Mouse (Mus musculus) layer of hippocampus, adult 2 months (tissue): Measurements from ENCODE around the gene Prpsap1. TPM values are rescaled to one million over a fixed set of nuclear protein-coding genes. Genes with fewer than 3 reads are reported as not detected.

Source experiments
- DNase-seq, 2 experiments: peaks; one replicate each; pipeline ENCODE4 v3.0.0; 2022; ENCODE audit warnings: low spot score in 2 of 2
- H3K27ac ChIP-seq: fragments of 200-600 bp; 2 replicates; pipeline ENCODE4 v1.8.1; 2022
- H3K4me3 ChIP-seq: fragments of 200-600 bp; 2 replicates; pipeline ENCODE4 v1.8.1; 2022; ENCODE audit warnings: mild to moderate bottlenecking
- CTCF ChIP-seq: fragments of 200-600 bp; conservative IDR thresholded peaks from 2 replicates; pipeline ENCODE4 v1.8.1; 2022; ENCODE audit warnings: antibody characterized with exemption, mild to moderate bottlenecking, moderate library complexity
- total RNA-seq, 2 experiments: library from RNA; stranded (reverse); gene quantifications; 2 replicates each; pipeline ENCODE4 v1.2.3; 2021

Gene Prpsap1
- total RNA-seq, 2 experiments from 2014 or later = 84.2 to 98.5 TPM

DNA sequence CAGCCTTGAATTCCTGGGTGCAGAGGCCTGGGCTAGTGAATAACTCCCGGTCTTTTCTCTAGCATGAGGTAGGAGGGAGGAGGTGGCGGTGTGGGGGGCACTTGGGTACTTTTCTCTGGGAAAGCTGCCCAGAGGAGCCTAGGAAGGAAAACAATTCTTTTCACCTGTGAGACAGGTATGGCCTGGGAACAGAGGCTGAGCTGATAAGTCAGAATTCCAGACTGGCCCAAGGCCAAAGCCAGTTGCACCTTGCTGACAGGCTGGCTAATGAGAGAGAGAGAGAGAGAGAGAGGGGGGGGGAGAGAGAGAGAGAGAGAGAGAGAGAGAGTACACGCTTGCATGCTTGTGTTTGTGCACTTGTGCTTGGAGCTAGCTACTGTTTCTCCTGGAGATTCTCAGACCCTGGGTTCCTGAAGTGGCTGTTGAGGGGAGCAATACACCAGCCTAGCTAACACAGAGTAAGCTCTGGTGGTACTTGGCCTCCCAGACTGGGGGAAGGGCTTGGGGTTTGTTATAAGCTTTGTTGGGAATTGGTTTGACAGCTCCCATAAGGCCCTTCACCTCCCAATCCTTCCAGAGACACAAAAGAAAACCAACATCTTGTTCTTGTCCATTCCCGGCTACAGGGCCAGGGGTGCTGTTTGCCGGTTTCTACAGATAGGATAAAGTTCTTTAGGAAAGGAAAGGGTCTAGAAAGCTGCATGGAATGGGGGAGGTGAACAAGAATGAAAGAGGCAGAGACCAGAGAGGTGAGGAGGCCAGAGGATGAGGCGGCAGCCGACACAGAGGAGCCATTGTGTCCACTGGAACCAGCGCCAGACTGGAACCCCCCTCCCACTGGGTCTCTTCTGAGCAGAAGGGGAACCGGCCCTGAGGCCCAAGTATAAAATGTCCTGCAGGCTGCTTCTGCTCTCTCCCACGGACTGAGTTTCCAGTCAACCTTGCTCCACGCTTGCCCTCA is 36.5 kb upstream of the Prpsap1 start, which contains the start of gene Sphk1:
Gene Sphk1 (plus strand): TSS at position 739 of the 961 bp plus-strand sequence.
- DNase-seq = no peak
- H3K4me3 ChIP-seq = peak within 1 kb of the TSS; percentile 55
- TF ChIP-seq CTCF = no peak
- no peak within 1 kb of the TSS for H3K27ac ChIP-seq

DNA sequence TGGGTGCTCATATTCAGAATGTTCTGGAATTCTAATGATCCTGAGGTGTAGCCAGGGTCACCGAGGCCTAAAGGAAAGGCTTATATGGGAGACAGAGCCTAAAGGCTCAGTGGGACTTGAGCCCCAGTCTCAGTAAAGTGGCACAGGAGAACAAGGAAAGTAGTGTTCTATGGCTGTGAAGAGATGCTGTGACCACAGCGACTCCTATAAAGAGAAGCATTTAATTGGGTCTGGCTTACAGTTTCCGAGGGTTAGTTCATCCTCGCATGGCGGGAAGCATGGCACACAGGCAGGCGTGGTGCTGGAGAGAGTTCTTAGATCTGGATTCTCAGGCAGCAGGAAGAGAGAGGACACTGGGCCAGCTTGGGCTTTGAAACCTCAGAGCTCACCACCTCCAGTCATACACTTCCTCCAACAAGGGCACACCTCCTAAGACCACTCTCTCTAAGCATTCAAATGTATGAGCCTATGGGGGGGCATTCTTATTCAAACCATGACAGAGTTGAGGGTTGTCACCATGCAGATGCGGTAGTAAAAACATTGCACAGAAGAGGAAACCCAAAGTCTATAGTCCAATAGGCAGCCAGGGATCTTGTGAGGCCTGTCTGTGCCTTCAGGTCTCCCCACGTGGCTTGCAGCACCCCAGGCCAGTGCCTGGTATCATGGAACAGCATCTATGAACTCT is 34.8 kb upstream of the Prpsap1 start:
- Histone ChIP-seq H3K27ac (no peak overlapping the region), H3K4me3 (no peak overlapping the region)
- no peak for DNase-seq
- no peak for TF ChIP-seq CTCF

DNA sequence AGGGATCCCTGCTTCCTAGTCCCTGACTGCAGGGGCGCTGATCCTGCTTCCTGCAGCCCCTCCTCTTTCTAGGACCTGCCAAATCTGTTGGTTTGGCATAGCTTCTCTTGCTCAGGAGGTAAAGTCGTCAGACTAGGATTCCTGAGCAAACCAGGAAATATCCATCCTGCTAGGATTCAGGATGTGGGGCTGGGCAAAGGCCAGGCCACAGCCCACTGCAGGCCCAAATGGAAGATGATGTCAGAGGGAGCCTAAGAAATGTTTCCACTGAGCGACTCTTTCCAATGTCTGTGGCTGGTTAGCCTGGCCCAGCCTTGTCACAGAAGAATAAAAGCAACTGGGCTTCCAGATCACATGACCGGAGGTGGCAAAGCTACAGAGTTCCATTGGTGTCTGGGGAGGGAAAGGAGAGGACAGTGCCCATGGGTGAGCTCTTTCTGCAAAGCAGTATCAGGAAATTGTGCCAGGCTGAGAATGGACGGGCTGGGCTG is 29.7 kb upstream of the Prpsap1 start:
- DNase-seq = no peak
- Histone ChIP-seq H3K4me3 (no peak overlapping the region), H3K27ac (0 out of 2 replicates have a peak overlapping the region, but pooled peaks have one; percentile 19)
- TF ChIP-seq CTCF = no peak

DNA sequence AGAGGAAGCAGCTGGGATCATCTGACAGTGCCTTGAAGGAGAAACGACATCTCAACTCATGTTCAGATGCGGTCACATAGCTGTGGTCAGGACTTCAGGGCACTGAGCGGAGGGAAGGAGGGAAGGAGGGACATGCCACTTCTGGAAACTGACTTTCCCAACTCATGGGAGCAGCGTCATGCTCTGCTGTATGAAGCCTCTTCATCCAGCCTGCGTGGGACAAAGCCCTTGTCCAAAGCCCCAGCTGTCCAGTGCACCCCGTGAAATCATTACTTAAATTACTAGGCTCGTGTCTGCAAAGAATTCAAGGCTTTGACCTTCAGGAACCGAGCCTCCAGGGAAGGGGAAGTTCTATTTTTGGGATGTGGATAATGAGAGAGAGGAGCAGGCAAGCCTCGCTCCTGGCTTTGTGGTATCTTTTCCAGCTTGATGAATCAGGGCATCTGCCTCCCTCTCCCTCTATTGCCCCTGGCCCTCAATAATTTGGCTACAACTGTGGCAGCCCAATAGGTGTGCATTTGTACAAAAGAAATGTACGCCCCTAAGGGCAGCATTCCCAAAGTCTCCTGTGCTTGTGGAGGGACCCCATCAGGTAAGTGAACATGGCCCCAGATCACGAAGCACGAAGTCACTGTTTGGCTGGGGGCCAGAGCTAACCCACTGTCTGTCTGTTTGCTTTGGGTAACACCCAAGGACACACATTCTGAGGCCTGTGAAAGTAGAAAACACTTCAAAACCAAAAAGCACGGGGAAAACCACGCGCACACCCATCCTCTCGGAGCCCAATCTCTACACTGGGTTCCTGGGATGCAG is 29.1 kb upstream of the Prpsap1 start:
- TF ChIP-seq CTCF = no peak
- no peak overlapping the region for H3K4me3 ChIP-seq
- H3K27ac ChIP-seq = 0 out of 2 replicates have a peak overlapping the region, but pooled peaks have one; percentile 19
- DNase-seq = no peak

DNA sequence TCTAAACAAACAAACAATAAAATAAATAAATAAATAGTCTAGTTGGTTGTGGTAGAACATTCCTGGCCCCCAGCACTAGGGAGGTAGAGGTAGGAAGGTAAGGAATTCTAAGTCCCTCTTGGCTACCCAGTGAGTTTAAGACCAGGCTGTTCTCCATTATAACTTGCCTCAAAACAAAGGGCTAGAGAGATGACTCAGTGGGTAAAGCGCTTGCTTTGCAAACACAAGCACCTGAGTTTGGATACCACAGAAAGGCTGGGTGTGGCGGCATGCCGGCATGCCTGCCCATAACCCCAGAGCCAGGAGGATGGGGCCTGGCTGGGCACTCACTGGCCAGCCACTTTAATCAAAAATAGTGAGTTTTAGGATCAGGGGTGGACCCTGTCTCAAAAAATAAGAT is 28.0 kb upstream of the Prpsap1 start:
- no peak for DNase-seq
- Histone ChIP-seq H3K27ac (no peak overlapping the region), H3K4me3 (no peak overlapping the region)
- no peak for TF ChIP-seq CTCF

DNA sequence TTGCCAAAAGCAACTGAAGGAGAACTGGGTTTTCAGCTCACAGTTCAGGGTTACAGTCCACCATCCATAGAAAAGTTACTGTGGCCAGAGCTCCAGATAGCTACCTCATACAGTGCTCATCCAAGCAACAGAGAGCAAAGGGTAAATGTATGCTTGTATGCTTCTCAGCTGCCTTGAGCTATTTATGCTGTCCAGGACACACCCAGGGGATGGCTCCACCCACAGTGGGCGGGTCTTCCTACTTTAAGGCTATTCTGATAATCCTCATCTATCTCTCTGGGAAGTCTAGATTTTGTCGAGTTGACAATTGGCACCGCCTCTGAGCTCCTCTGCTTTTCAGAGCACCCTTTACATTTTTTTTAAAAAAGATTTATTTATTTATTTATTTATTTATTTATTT is 27.1 kb upstream of the Prpsap1 start:
- Histone ChIP-seq H3K4me3 (no peak overlapping the region), H3K27ac (no peak overlapping the region)
- no peak for DNase-seq
- no peak for TF ChIP-seq CTCF

DNA sequence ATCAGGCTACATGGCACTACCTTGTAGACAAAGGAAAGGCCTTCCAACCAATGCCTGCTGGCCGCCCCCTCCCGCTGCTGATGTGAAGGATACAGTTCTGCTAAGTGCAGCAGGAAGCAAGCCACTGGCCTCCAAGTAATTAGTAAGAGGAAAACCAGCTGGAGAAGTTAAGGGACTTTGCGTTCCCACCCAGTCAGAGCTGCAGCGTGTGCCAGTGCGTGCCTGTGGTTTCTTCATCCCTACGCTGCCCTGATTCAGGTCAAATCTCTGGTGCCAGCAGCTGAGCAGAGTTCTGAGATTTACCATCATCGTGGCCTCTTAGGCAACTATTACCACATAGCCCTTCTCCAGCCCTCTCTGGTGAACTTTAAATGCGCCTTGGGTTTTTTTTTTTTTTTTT is 24.5 kb upstream of the Prpsap1 start:
- H3K27ac ChIP-seq = no peak overlapping the region
- no peak for TF ChIP-seq CTCF
- no peak for DNase-seq
- no peak overlapping the region for H3K4me3 ChIP-seq

DNA sequence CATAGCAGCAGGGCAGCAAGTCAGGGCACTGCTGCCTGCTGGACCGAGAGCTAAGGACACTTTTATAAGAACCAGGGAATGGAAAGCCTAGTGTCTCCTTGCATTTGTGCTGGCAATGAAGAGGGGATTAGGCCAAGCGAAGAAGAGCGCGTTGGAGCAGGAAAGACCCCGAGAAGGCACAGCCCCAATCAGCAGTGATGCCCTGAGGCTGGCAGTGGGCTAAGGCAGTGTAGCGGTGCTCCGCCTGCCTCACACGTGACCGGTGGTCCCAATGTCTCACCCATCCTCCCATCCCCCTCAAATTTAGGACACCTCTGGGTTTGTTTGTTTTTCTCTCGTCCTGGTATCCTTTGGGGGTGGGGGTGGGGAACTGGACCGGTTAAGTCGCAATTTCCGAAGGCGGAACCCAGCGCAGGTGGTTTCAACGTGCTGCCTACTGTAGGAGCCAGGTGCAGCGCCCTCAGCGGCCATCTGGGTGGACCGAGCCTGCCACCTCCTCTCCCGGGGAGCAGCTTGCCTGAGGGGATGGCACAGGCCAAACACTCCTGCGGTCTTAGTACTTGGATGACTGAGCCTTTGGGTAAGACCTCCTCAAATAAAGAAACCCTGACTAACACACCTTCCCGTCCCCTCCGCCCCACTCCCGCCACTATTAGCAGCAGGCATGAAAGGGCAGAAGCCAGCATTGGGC is 21.5 kb upstream of the Prpsap1 start:
- DNase-seq = no peak
- no peak overlapping the region for H3K27ac ChIP-seq
- TF ChIP-seq CTCF = no peak
- H3K4me3 ChIP-seq = no peak overlapping the region

DNA sequence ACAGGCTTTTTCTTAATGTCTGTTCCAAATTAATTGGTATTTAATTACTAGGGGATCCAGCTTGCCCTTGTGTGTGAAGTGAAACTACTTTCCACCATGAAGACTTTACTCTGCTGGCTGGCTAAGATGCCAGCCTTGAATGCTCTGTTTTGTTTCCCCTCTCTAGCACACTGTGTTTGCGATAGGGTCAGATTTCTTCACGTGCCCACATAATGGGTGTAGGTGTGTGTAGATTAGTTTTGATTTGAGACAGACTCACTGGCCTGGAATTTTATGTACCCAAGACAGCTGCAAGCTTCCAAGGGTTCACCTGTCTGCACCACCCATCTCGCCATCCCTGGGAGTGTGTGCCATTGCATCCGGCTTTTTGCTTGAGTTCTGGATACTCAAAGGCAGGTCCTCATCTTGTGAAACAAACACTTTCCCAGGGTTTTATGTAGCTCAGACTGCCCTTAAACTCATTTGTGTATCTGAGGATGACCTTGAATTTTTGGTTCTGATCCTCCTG is 19.6 kb upstream of the Prpsap1 start:
- Histone ChIP-seq H3K27ac (peak overlapping the region; percentile 61; the same call in 1 of the 2 replicates), H3K4me3 (no peak overlapping the region)
- no peak for TF ChIP-seq CTCF
- no peak for DNase-seq

DNA sequence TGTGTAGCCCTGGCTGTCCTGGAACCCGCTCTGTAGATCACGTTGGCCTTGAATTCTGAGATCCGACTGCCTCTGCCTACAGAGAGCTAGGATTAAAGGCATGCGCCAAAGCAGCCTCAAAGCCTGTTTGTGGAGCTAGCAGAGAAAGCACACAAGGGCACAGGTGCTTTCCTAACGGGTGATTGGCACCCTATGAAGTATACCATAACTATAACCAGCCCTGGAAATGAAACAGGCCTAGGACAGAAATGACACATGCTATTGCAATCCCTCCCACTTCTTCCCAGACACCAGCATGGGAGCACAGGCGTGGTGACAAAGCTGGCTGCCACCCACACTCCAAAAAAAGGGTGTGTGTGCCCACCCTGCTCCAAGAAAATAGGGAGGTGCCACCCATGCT is 19.0 kb upstream of the Prpsap1 start:
- H3K27ac ChIP-seq = peak overlapping the region; percentile 61
- TF ChIP-seq CTCF = no peak
- H3K4me3 ChIP-seq = no peak overlapping the region
- peak in 1 of 2 experiments; percentile 40 for DNase-seq

DNA sequence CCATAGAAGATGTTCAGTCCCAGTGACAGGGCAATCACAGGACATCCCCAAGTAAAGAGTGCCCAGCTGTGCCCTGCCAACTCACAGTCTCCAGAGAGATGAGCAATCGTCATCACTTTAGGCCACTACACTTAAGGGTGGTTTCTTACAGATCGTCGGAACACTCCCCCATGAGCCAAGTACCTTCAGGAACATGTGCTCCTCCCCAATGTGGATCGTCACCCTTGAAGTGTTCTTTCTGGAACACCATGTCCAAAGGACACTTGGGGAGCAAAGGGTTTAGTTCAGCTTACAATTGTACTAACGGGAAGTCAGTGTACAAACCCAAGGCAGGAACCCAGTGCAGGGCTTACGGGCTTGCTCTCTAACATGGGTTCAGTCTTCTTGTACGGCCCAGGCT is 18.2 kb upstream of the Prpsap1 start:
- no peak for DNase-seq
- TF ChIP-seq CTCF = no peak
- Histone ChIP-seq H3K4me3 (no peak overlapping the region), H3K27ac (no peak overlapping the region)
